Mouse (Mus musculus) midbrain, embryonic 14.5 days (tissue): Measurements from ENCODE around the gene Ephb1. TPM values are rescaled to one million over a fixed set of nuclear protein-coding genes. Genes with fewer than 3 reads are reported as not detected.

Experiments used
- ATAC-seq: fragments of 200-750 bp; cut with Nextera tagmentation; 2 replicates; pipeline ENCODE4 v1.8.0; 2017; ENCODE audit warnings: moderate number of reproducible peaks, moderate library complexity; ENCODE audit not compliant: low FRiP score, low TSS enrichment
- DNase-seq: peaks from one replicate; pipeline ENCODE4 v3.0.0-alpha.2; 2015
- H3K27ac ChIP-seq: fragments of 300-500 bp; sonication (generic); replicated peaks from 2 replicates; pipeline ENCODE4 v1.5.1; 2014; ENCODE audit warnings: mild to moderate bottlenecking, low read depth, low read length, moderate library complexity
- H3K27me3 ChIP-seq: fragments of 300-500 bp; sonication (generic); 2 replicates; pipeline ENCODE4 v1.6.1; 2014; ENCODE audit warnings: low read length, control low read depth, mixed read lengths; ENCODE audit not compliant: control insufficient read depth, insufficient read depth
- H3K36me3 ChIP-seq: fragments of 300-500 bp; sonication (generic); 2 replicates; pipeline ENCODE4 v1.6.1; 2014; ENCODE audit warnings: low read length, control low read depth; ENCODE audit not compliant: control insufficient read depth, insufficient read depth
- H3K4me1 ChIP-seq: fragments of 300-500 bp; sonication (generic); 2 replicates; pipeline ENCODE4 v1.6.1; 2014; ENCODE audit warnings: mild to moderate bottlenecking, antibody characterized with exemption, low read length, control low read depth; ENCODE audit not compliant: control insufficient read depth, insufficient read depth
- H3K4me2 ChIP-seq: fragments of 300-500 bp; sonication (generic); 2 replicates; pipeline ENCODE4 v1.6.1; 2014; ENCODE audit warnings: mild to moderate bottlenecking, low read length, moderate library complexity
- H3K4me3 ChIP-seq: fragments of 300-500 bp; sonication (generic); replicated peaks from 2 replicates; pipeline ENCODE4 v1.5.1; 2014; ENCODE audit warnings: low read depth, low read length
- H3K9ac ChIP-seq: fragments of 300-500 bp; sonication (generic); replicated peaks from 2 replicates; pipeline ENCODE4 v1.6.1; 2014; ENCODE audit warnings: mild to moderate bottlenecking, low read length, moderate library complexity
- H3K9me3 ChIP-seq: fragments of 300-500 bp; sonication (generic); 2 replicates; pipeline ENCODE4 v1.6.1; 2016; ENCODE audit warnings: low read length, control low read depth, mixed read lengths; ENCODE audit not compliant: control insufficient read depth
- WGBS: fragments of 180-500 bp; shearing (Covaris S2); extraction: QIAGEN DNeasy Blood & Tissue Kit; methylation state at CpG from one replicate; pipeline ENCODE4 v1.1.7; 2014; 5-methylcytosine and 5-hydroxymethylcytosine counted together
- microRNA-seq: library from miRNA; unstranded; fragments of <30 nt; microRNA quantifications from one replicate; pipeline ENCODE4, GENCODE M21; 2016
- polyA plus RNA-seq: library from polyadenylated mRNA; unstranded; fragments of >200 nt; fragmentation: Nextera tagmentation; extraction: Ambion mirVana; gene quantifications from 2 replicates; pipeline ENCODE4 v1.2.1, GENCODE M21; 2014

The Ephb1 gene
- polyA plus RNA-seq, 1 experiment from 2014 or later: 93.9 TPM

GRCm38 (mm10) chr9:101877109-101877987, 477.1 kb downstream of the Ephb1 start:
- Histone ChIP-seq H3K36me3 (no peaks in the 10 kb centered on the region), H3K4me3 (no peak overlapping the region), H3K4me1 (peaks cover 5% of the 10 kb centered on the region; the same call in 1 of the 2 replicates), H3K4me2 (no peak overlapping the region), H3K9me3 (no peaks in the 10 kb centered on the region), H3K27ac (peak overlapping the region; percentile 38), H3K9ac (no peak overlapping the region), H3K27me3 (no peaks in the 10 kb centered on the region)
- 66% methylated on average over 11 of the region's 11 CpGs for WGBS
- ATAC-seq (no peak), DNase-seq (peak; percentile 58)

GRCm38 (mm10) chr9:101875306-101875705, 479.2 kb downstream of the Ephb1 start:
- H3K27ac ChIP-seq: no peak overlapping the region
- H3K4me3 ChIP-seq: no peak overlapping the region
- H3K4me2 ChIP-seq: no peak overlapping the region
- H3K27me3 ChIP-seq: no peaks in the 10 kb centered on the region
- no peak overlapping the region for H3K9ac ChIP-seq
- H3K9me3 ChIP-seq: no peaks in the 10 kb centered on the region
- WGBS: 93% methylated on average over 1 of the region's 1 CpGs
- DNase-seq (no peak), ATAC-seq (no peak)
- peaks cover 5% of the 10 kb centered on the region; the same call in 1 of the 2 replicates for H3K4me1 ChIP-seq
- H3K36me3 ChIP-seq: no peaks in the 10 kb centered on the region

Small RNA genes lying within 50 kb of the gene (microRNA-seq; reads per million reads assigned to microRNA genes)
- gene Mir7243: not detected

Other genes with a start within 250 kb of the Ephb1 start
- 0.54 and 0.72 TPM in 2 replicates for gene Ky, start 151.1 kb upstream of the Ephb1 start, polyA plus RNA-seq